Mouse (Mus musculus) intestine, embryonic 14.5 days (tissue): ENCODE measurements around the gene Slc35e1. TPM values are rescaled to one million over a fixed set of nuclear protein-coding genes. Genes with fewer than 3 reads are reported as not detected.

Source experiments
- ATAC-seq: fragments of 200-750 bp; cut with Nextera tagmentation; replicated peaks from 2 replicates; pipeline ENCODE4 v1.8.0; 2017; ENCODE audit warnings: low read depth, moderate number of reproducible peaks, moderate TSS enrichment, moderate library complexity; ENCODE audit not compliant: low FRiP score, low TSS enrichment
- DNase-seq: peaks from one replicate; pipeline ENCODE4 v3.0.0-alpha.2; 2018; ENCODE audit warnings: low spot score
- H3K27ac ChIP-seq: fragments of 300-500 bp; sonication (generic); 2 replicates; pipeline ENCODE4 v1.5.1; 2014; ENCODE audit warnings: low read depth, mild to moderate bottlenecking, control low read depth
- H3K27me3 ChIP-seq: fragments of 300-500 bp; sonication (generic); replicated peaks from 2 replicates; pipeline ENCODE4 v1.6.1; 2014; ENCODE audit warnings: low read length, control low read depth; ENCODE audit not compliant: control insufficient read depth, insufficient read depth
- H3K36me3 ChIP-seq: fragments of 300-500 bp; sonication (generic); 2 replicates; pipeline ENCODE4 v1.6.1; 2014; ENCODE audit warnings: low read length, control low read depth; ENCODE audit not compliant: control insufficient read depth, insufficient read depth
- H3K4me1 ChIP-seq: fragments of 300-500 bp; sonication (generic); replicated peaks from 2 replicates; pipeline ENCODE4 v1.6.1; 2014; ENCODE audit warnings: low read length, control low read depth, mixed read lengths; ENCODE audit not compliant: control insufficient read depth, insufficient read depth
- H3K4me2 ChIP-seq: fragments of 300-500 bp; sonication (generic); 2 replicates; pipeline ENCODE4 v1.6.1; 2014; ENCODE audit warnings: low read length
- H3K4me3 ChIP-seq: fragments of 300-500 bp; sonication (generic); 2 replicates; pipeline ENCODE4 v1.5.1; 2014; ENCODE audit warnings: low read depth, low read length, control low read depth, mixed read lengths
- H3K9ac ChIP-seq: fragments of 300-500 bp; sonication (generic); 2 replicates; pipeline ENCODE4 v1.6.1; 2014; ENCODE audit warnings: mild to moderate bottlenecking, low read length
- H3K9me3 ChIP-seq: fragments of 300-500 bp; sonication (generic); 2 replicates; pipeline ENCODE4 v1.6.1; 2016; ENCODE audit warnings: low read length, control low read depth; ENCODE audit not compliant: control insufficient read depth
- WGBS: fragments of 180-500 bp; shearing (Covaris S2); extraction: QIAGEN DNeasy Blood & Tissue Kit; methylation state at CpG from one replicate; pipeline ENCODE4 v1.1.7; 2014; 5-methylcytosine and 5-hydroxymethylcytosine counted together
- polyA plus RNA-seq: library from polyadenylated mRNA; unstranded; fragments of >200 nt; fragmentation: Nextera tagmentation; extraction: Ambion mirVana; gene quantifications from 2 replicates; pipeline ENCODE4 v1.2.1, GENCODE M21; 2014

The Slc35e1 gene
- polyA plus RNA-seq, 1 experiment from 2014 or later, result 13.5 TPM

GRCm38 (mm10) chr8:72469984-72470383 lies 22.4 kb downstream of the Slc35e1 start:
- WGBS, result 97% methylated on average over 8 of the region's 8 CpGs
- H3K27ac ChIP-seq, result no peak overlapping the region
- no peak for ATAC-seq

GRCm38 (mm10) chr8:72469243-72469642 lies 23.2 kb downstream of the Slc35e1 start:
- no peak for ATAC-seq
- Histone ChIP-seq H3K9ac (no peak overlapping the region), H3K9me3 (no peaks in the 10 kb centered on the region), H3K4me2 (no peak overlapping the region), H3K27me3 (no peaks in the 10 kb centered on the region), H3K27ac (no peak overlapping the region), H3K36me3 (peaks cover 90% of the 10 kb centered on the region), H3K4me1 (peaks cover 7% of the 10 kb centered on the region; the same call in 1 of the 2 replicates), H3K4me3 (no peak overlapping the region)
- WGBS, result 92% methylated on average over 2 of the region's 2 CpGs
- no peak for DNase-seq

More at GRCm38 (mm10) chr8:72469984-72470383, 22.4 kb downstream of the Slc35e1 start:
- no peak for DNase-seq
- Histone ChIP-seq H3K36me3 (peaks cover 83% of the 10 kb centered on the region), H3K9ac (no peak overlapping the region), H3K27me3 (no peaks in the 10 kb centered on the region), H3K4me3 (no peak overlapping the region), H3K4me2 (no peak overlapping the region), H3K4me1 (peaks cover 7% of the 10 kb centered on the region; the same call in 1 of the 2 replicates), H3K9me3 (no peaks in the 10 kb centered on the region)

GRCm38 (mm10) chr8:72464211-72464610 lies 28.2 kb downstream of the Slc35e1 start:
- Histone ChIP-seq H3K4me2 (no peak overlapping the region), H3K4me3 (no peak overlapping the region), H3K36me3 (peaks cover 99% of the 10 kb centered on the region), H3K9me3 (no peaks in the 10 kb centered on the region), H3K4me1 (no peaks in the 10 kb centered on the region), H3K9ac (no peak overlapping the region), H3K27ac (no peak overlapping the region), H3K27me3 (no peaks in the 10 kb centered on the region)
- 90% methylated on average over 10 of the region's 10 CpGs for WGBS
- DNase-seq (no peak), ATAC-seq (no peak)

GRCm38 (mm10) chr8:72459881-72460533 lies 32.4 kb downstream of the Slc35e1 start:
- no peak for ATAC-seq
- no peak overlapping the region for H3K4me2 ChIP-seq

GRCm38 (mm10) chr8:72458457-72458856 lies 34.0 kb downstream of the Slc35e1 start:
- ATAC-seq, result no peak
- 83% methylated on average over 6 of the region's 6 CpGs for WGBS

More at GRCm38 (mm10) chr8:72459881-72460533, 32.4 kb downstream of the Slc35e1 start:
- H3K27me3 ChIP-seq, result no peaks in the 10 kb centered on the region
- H3K4me1 ChIP-seq, result no peaks in the 10 kb centered on the region
- no peaks in the 10 kb centered on the region for H3K9me3 ChIP-seq
- no peak overlapping the region for H3K4me3 ChIP-seq
- H3K9ac ChIP-seq, result no peak overlapping the region
- peaks cover 76% of the 10 kb centered on the region for H3K36me3 ChIP-seq
- H3K27ac ChIP-seq, result no peak overlapping the region
- no peak for DNase-seq
- 91% methylated on average over 4 of the region's 4 CpGs for WGBS

GRCm38 (mm10) chr8:72457806-72458205 lies 34.6 kb downstream of the Slc35e1 start:
- ATAC-seq, result no peak
- Histone ChIP-seq H3K27ac (no peak overlapping the region), H3K9me3 (peaks cover 2% of the 10 kb centered on the region; the same call in 1 of the 2 replicates), H3K4me3 (no peak overlapping the region), H3K4me2 (no peak overlapping the region), H3K9ac (no peak overlapping the region), H3K4me1 (no peaks in the 10 kb centered on the region), H3K36me3 (peaks cover 72% of the 10 kb centered on the region), H3K27me3 (no peaks in the 10 kb centered on the region)
- DNase-seq, result no peak
- 77% methylated on average over 3 of the region's 3 CpGs for WGBS

More at GRCm38 (mm10) chr8:72458457-72458856, 34.0 kb downstream of the Slc35e1 start:
- Histone ChIP-seq H3K4me3 (no peak overlapping the region), H3K4me1 (no peaks in the 10 kb centered on the region), H3K27me3 (no peaks in the 10 kb centered on the region), H3K36me3 (peaks cover 76% of the 10 kb centered on the region), H3K9ac (no peak overlapping the region), H3K9me3 (peaks cover 2% of the 10 kb centered on the region; the same call in 1 of the 2 replicates), H3K27ac (no peak overlapping the region), H3K4me2 (no peak overlapping the region)
- DNase-seq, result no peak

- Histone ChIP-seq H3K4me3 (no peak overlapping the region), H3K4me2 (no peak overlapping the region), H3K27me3 (no peaks in the 10 kb centered on the region), H3K4me1 (no peaks in the 10 kb centered on the region), H3K9ac (no peak overlapping the region), H3K9me3 (peaks cover 2% of the 10 kb centered on the region; the same call in 1 of the 2 replicates), H3K27ac (no peak overlapping the region), H3K36me3 (peaks cover 70% of the 10 kb centered on the region)
- DNase-seq, result no peak
- ATAC-seq, result no peak
- WGBS, result 94% methylated on average over 4 of the region's 4 CpGs
Observed at GRCm38 (mm10) chr8:72455317-72455716, 37.1 kb downstream of the Slc35e1 start.

GRCm38 (mm10) chr8:72453904-72454303 lies 38.5 kb downstream of the Slc35e1 start:
- Histone ChIP-seq H3K36me3 (peaks cover 70% of the 10 kb centered on the region), H3K9ac (no peak overlapping the region), H3K4me2 (no peak overlapping the region), H3K27me3 (no peaks in the 10 kb centered on the region), H3K4me1 (no peaks in the 10 kb centered on the region), H3K9me3 (peaks cover 2% of the 10 kb centered on the region; the same call in 1 of the 2 replicates), H3K4me3 (no peak overlapping the region), H3K27ac (no peak overlapping the region)
- DNase-seq, result no peak
- WGBS, result 92% methylated on average over 2 of the region's 2 CpGs
- ATAC-seq, result no peak

GRCm38 (mm10) chr8:72451516-72451915 lies 40.9 kb downstream of the Slc35e1 start:
- Histone ChIP-seq H3K4me1 (no peaks in the 10 kb centered on the region), H3K27me3 (no peaks in the 10 kb centered on the region), H3K4me3 (no peak overlapping the region), H3K9ac (no peak overlapping the region), H3K27ac (no peak overlapping the region), H3K36me3 (peaks cover 63% of the 10 kb centered on the region), H3K4me2 (no peak overlapping the region), H3K9me3 (peaks cover 2% of the 10 kb centered on the region; the same call in 1 of the 2 replicates)
- 71% methylated on average over 8 of the region's 8 CpGs for WGBS
- ATAC-seq (no peak), DNase-seq (no peak)
